Mouse (Mus musculus): Measurements from ENCODE around the gene Gpr171. TPM values are rescaled to one million over a fixed set of nuclear protein-coding genes. Genes with fewer than 3 reads are reported as not detected.

Gpr171 gene
- polyA plus RNA-seq, 1 experiment: 0.16 TPM

- DNase-seq (ENCODE audit: low read depth): no peak
These were observed 46.6 kb downstream of the Gpr171 start for GRCm38 (mm10) chr3:59054834-59055535.

Other genes starting within 250 kb of the Gpr171 start
- 0.08 TPM in 1 of 2 replicates, not detected in the other for gene Clrn1, start 216.5 kb downstream of the Gpr171 start, polyA plus RNA-seq (2012; rRNA removed)
- gene Med12l, start 96.0 kb downstream of the Gpr171 start, polyA plus RNA-seq (2012; rRNA removed): 2.8 and 3.9 TPM in 2 replicates
- 1.6 and 2.7 TPM in 2 replicates for gene P2ry14, start 51.8 kb upstream of the Gpr171 start, polyA plus RNA-seq (2012; rRNA removed)
- gene Gpr87, start 93.3 kb upstream of the Gpr171 start, polyA plus RNA-seq (2012; rRNA removed): 0.51 and 0.76 TPM in 2 replicates
- gene P2ry13, start 109.1 kb upstream of the Gpr171 start, polyA plus RNA-seq (2012; rRNA removed): 1.6 and 1.9 TPM in 2 replicates
- gene P2ry12, start 161.1 kb upstream of the Gpr171 start, polyA plus RNA-seq (2012; rRNA removed): 2.8 and 5.7 TPM in 2 replicates
- 2.2 and 2.9 TPM in 2 replicates for gene Igsf10, start 242.6 kb upstream of the Gpr171 start, polyA plus RNA-seq (2012; rRNA removed)

Data from gonadal fat pad, adult 2 months (tissue).